Mouse (Mus musculus) myocyte (in vitro differentiated cells): ENCODE results near the gene Zfp239.

Source experiments
- CEBPB ChIP-seq: IDR thresholded peaks from 2 replicates; pipeline ENCODE4 v1.6.1; 2011; ENCODE audit warnings: mild to moderate bottlenecking, moderate library complexity; ENCODE audit not compliant: poor library complexity, insufficient read depth, severe bottlenecking
- E2F4 ChIP-seq: IDR thresholded peaks from one replicate; pipeline ENCODE4 v1.6.1; 2011; ENCODE audit warnings: mild to moderate bottlenecking, control low read depth, moderate library complexity; ENCODE audit not compliant: insufficient read depth
- MAX ChIP-seq: IDR thresholded peaks from one replicate; pipeline ENCODE4 v1.6.1; 2011; ENCODE audit warnings: low read depth, mild to moderate bottlenecking, control low read depth
- MYOG ChIP-seq, 3 experiments: IDR thresholded peaks; one replicate each; pipeline ENCODE4 v1.6.1; 2011; ENCODE audit warnings: control low read depth in 2 of 3, low read depth in 2 of 3, mild to moderate bottlenecking in 2 of 3; ENCODE audit not compliant: insufficient read length in 2 of 3, control insufficient read depth in 1 of 3, insufficient read depth in 1 of 3
- POLR2A ChIP-seq: IDR thresholded peaks from one replicate; pipeline ENCODE4 v1.6.1; 2011; ENCODE audit warnings: low read depth, mild to moderate bottlenecking, control low read depth, moderate library complexity; ENCODE audit not compliant: insufficient read length
- POLR2AphosphoS2 ChIP-seq: IDR thresholded peaks from one replicate; pipeline ENCODE4 v1.6.1; 2011; ENCODE audit warnings: low read depth, control low read depth; ENCODE audit not compliant: insufficient read length
- REST ChIP-seq: IDR thresholded peaks from one replicate; pipeline ENCODE4 v1.6.1; 2011; ENCODE audit warnings: mild to moderate bottlenecking, control low read depth, moderate library complexity; ENCODE audit not compliant: insufficient read depth, insufficient read length
- TCF3 ChIP-seq: IDR thresholded peaks from one replicate; pipeline ENCODE4 v1.6.1; 2011; ENCODE audit warnings: low read depth, control low read depth; ENCODE audit not compliant: insufficient read length
- USF1 ChIP-seq: IDR thresholded peaks from one replicate; pipeline ENCODE4 v1.6.1; 2011; ENCODE audit warnings: low read depth, mild to moderate bottlenecking, control low read depth, moderate library complexity

GRCm38 (mm10) chr6:117888032-117888431 lies 26.1 kb downstream of the Zfp239 start:
- TF ChIP-seq MAX = no peak
- no peak for TF ChIP-seq POLR2AphosphoS2
- TF ChIP-seq POLR2A = no peak
- no peak for TF ChIP-seq MYOG (IDR thresholded peaks at IDR 0.05; ENCODE audit: control insufficient read depth in 1 of 3, insufficient read depth in 1 of 3, insufficient read length in 2 of 3, low read depth in 2 of 3)
- TF ChIP-seq TCF3 = no peak
- no peak for TF ChIP-seq E2F4
- TF ChIP-seq USF1 = no peak
- TF ChIP-seq REST = no peak
- no peak for TF ChIP-seq CEBPB
